8 mouse cellular contexts compared by ENCODE assay signal in genomic region chr16:17891567-17891959, GRCm38 (mm10). TPM values are rescaled to one million over a fixed set of nuclear protein-coding genes. Genes with fewer than 3 reads are reported as not detected.
DNase-seq lines count a peak whose midpoint lies in the region; ATAC-seq lines count a peak whose summit lies in the region.

Gene Gm20518, minus strand, starts transcription at chr16:17891671.

- no peaks in the 10 kb centered on the region for H3K27me3 ChIP-seq in hindbrain, embryonic 12.5 days

- peak within 1 kb of the TSS; percentile 98 for H3K9ac ChIP-seq in hindbrain, embryonic 12.5 days

- H3K27ac ChIP-seq in hindbrain, embryonic 12.5 days, result peak within 1 kb of the TSS; percentile 97

- 1% methylated on average over 35 of the region's 38 CpGs for WGBS in hindbrain, embryonic 12.5 days

- peak within 1 kb of the TSS; percentile 84 for H3K4me2 ChIP-seq in hindbrain, embryonic 12.5 days (replicated peaks)

- H3K36me3 ChIP-seq in hindbrain, embryonic 12.5 days, result no peaks in the 10 kb centered on the region

- DNase-seq in MN1 (ENCODE audit: low spot score), result peak; percentile 97
- peak; percentile 99 for DNase-seq in cerebellum, adult 9-10 months
- DNase-seq in frontal cortex, adult 2 months (ENCODE audit: extremely low spot score in 1 of 2, low spot score in 1 of 2), result peak; percentile 97 to 99
- DNase-seq in layer of hippocampus, postnatal 14 days (ENCODE audit: low spot score in 2 of 2), result peak; percentile 98 to 99
- DNase-seq in lung, postnatal 14 days, result peak; percentile 100
- DNase-seq in retina, adult 2 months (ENCODE audit: low read depth, low spot score), result peak; percentile 92
- DNase-seq in thymus, postnatal 36 days, result peak; percentile 99 to 100

- ATAC-seq in hindbrain, embryonic 12.5 days (ENCODE audit: low FRiP score), result peak; percentile 98

- peak within 1 kb of the TSS; percentile 97 for H3K4me3 ChIP-seq in hindbrain, embryonic 12.5 days

- H3K4me1 ChIP-seq in hindbrain, embryonic 12.5 days, result peaks cover 23% of the 10 kb centered on the region

- H3K9me3 ChIP-seq in hindbrain, embryonic 12.5 days (replicated peaks), result no peaks in the 10 kb centered on the region

RNA-seq across cellular contexts. Expression of gene Gm20518, which starts in this region (rescaled TPM):
- 2.3 and 2.7 TPM in 2 replicates for polyA plus RNA-seq in frontal cortex, adult 2 months (2012; rRNA removed)
- polyA plus RNA-seq in hindbrain, embryonic 12.5 days (2016; fragmentation: Nextera tagmentation; extraction: Ambion mirVana), result 0.66 and 0.73 TPM in 2 replicates
- total RNA-seq in layer of hippocampus, postnatal 14 days (2021), result 1 to 10 TPM; 1.9 to 2.4 TPM

Comparison
In these comparisons a context has a peak if more than half of its experiments do, and no peak if none do; other contexts are left out.
1. Peak in every context shown above with its lines: DNase-seq, ATAC-seq, H3K4me3 ChIP-seq and H3K27ac ChIP-seq.
2. Peak in ATAC-seq, H3K4me3 ChIP-seq, H3K27ac ChIP-seq, H3K9ac ChIP-seq and H3K4me2 ChIP-seq in hindbrain, embryonic 12.5 days; RNA of the gene not detected or under 1 TPM.